Mouse (Mus musculus) small intestine, adult 2 months (tissue): ENCODE measurements around the gene Ccl6.

Experiments
- CTCF ChIP-seq: fragments of 200-500 bp; IDR thresholded peaks from 2 replicates; pipeline ENCODE4 v1.5.1; 2012; ENCODE audit warnings: low read depth, mild to moderate bottlenecking, control low read depth, inconsistent platforms, low read length, moderate library complexity, mixed read lengths; ENCODE audit not compliant: insufficient replicate concordance, insufficient read length; ENCODE audit errors: extremely low read depth
- POLR2A ChIP-seq: fragments of 200-500 bp; IDR thresholded peaks from 2 replicates; pipeline ENCODE4 v1.6.1; 2012; ENCODE audit warnings: low read depth, mild to moderate bottlenecking, control low read depth, inconsistent platforms, low read length, moderate library complexity

GRCm38 (mm10) chr11:83584232-83584631 is 8.7 kb downstream of the Ccl6 start:
- no peak for TF ChIP-seq CTCF
- TF ChIP-seq POLR2A = no peak
